Mouse (Mus musculus): ENCODE data around the gene Cpeb2. TPM values are rescaled to one million over a fixed set of nuclear protein-coding genes. Genes with fewer than 3 reads are reported as not detected.

Gene Cpeb2
- total and polyA plus RNA-seq, 3 experiments = 0.25 to 1.0 (median 0.52) TPM

GRCm38 (mm10) chr5:43226160-43226559 is 6.8 kb upstream of the Cpeb2 start:
- DNase-seq (ENCODE audit: extremely low read depth) = no peak
- Histone ChIP-seq H3K27ac (ENCODE audit: insufficient read depth, low read depth) (no peak overlapping the region), H3K4me2 (ENCODE audit: insufficient read depth, low read depth, poor library complexity, severe bottlenecking) (no peak overlapping the region), H3K36me3 (replicated peaks in 1 of 2; ENCODE audit: control insufficient read depth in 1 of 2, insufficient read depth in 1 of 2, low read length in 1 of 2) (no peaks in the 10 kb centered on the region), H3K4me1 (ENCODE audit: control insufficient read depth in 1 of 2, insufficient read depth in 2 of 2) (peaks cover 0 to 4% of the 10 kb centered on the region in 2 experiments; a peak in 1 of 4 replicates), H3K4me3 (replicated peaks in 1 of 3; ENCODE audit: low read depth in 2 of 3, low read length in 2 of 3, poor library complexity in 1 of 3) (no peak overlapping the region), H3K27me3 (replicated peaks) (no peaks in the 10 kb centered on the region), H3K9me3 (replicated peaks; ENCODE audit: low read length) (no peaks in the 10 kb centered on the region), H3K79me2 (replicated peaks; ENCODE audit: control insufficient read depth, extremely low read depth, insufficient read depth, poor library complexity, severe bottlenecking) (no peaks in the 10 kb centered on the region), H3K9ac (ENCODE audit: insufficient read depth, low read depth) (no peak overlapping the region)
- dilution Hi-C loops (cut with MboI; ENCODE audit: extremely low pct_ligation_motif_present, extremely low pct_unique_long_range_greater_than_20kb, low sequenced_read_pairs) (no loop called here), in situ Hi-C loops (cut with MboI; ENCODE audit: low pct_ligation_motif_present, low pct_unique_long_range_greater_than_20kb, low sequenced_read_pairs) (loop anchor here (25.0 kb wide), 1 partner anchor 136 kb away; no protein-coding TSS in a partner anchor)
- TF ChIP-seq CHD2 (IDR thresholded peaks at IDR 0.05; ENCODE audit: low read length) (no peak), HCFC1 (IDR thresholded peaks at IDR 0.05; ENCODE audit: low read depth, low read length) (no peak), IRF4 (IDR thresholded peaks at IDR 0.05; ENCODE audit: low read depth, low read length) (no peak), POLR2A (IDR thresholded peaks at IDR 0.05; ENCODE audit: low read depth, low read length) (no peak), ELF1 (IDR thresholded peaks at IDR 0.05; ENCODE audit: low read depth, low read length) (no peak), NRF1 (IDR thresholded peaks at IDR 0.05; ENCODE audit: low read depth, low read length) (no peak), TCF12 (IDR thresholded peaks at IDR 0.05; ENCODE audit: low read depth, low read length) (no peak), MAX (IDR thresholded peaks at IDR 0.05; ENCODE audit: low read length) (no peak), KAT2A (IDR thresholded peaks at IDR 0.05; ENCODE audit: insufficient replicate concordance, low read length) (no peak), GABPA (IDR thresholded peaks at IDR 0.05; ENCODE audit: insufficient replicate concordance, low read depth, low read length) (no peak), PAX5 (IDR thresholded peaks at IDR 0.05; ENCODE audit: low read length) (no peak), ETS1 (conservative IDR thresholded peaks at IDR 0.05; ENCODE audit: low read depth, low read length) (no peak)

- Histone ChIP-seq H3K4me3 (replicated peaks in 1 of 3; ENCODE audit: low read depth in 2 of 3, low read length in 2 of 3, poor library complexity in 1 of 3) (no peak overlapping the region), H3K27ac (ENCODE audit: insufficient read depth, low read depth) (no peak overlapping the region), H3K27me3 (replicated peaks) (peaks cover 4% of the 10 kb centered on the region), H3K36me3 (replicated peaks in 1 of 2; ENCODE audit: control insufficient read depth in 1 of 2, insufficient read depth in 1 of 2, low read length in 1 of 2) (no peaks in the 10 kb centered on the region), H3K79me2 (replicated peaks; ENCODE audit: control insufficient read depth, extremely low read depth, insufficient read depth, poor library complexity, severe bottlenecking) (no peaks in the 10 kb centered on the region), H3K4me1 (ENCODE audit: control insufficient read depth in 1 of 2, insufficient read depth in 2 of 2) (peaks cover 0 to 8% of the 10 kb centered on the region in 2 experiments; a peak in 2 of 4 replicates), H3K9me3 (replicated peaks; ENCODE audit: low read length) (no peaks in the 10 kb centered on the region), H3K9ac (ENCODE audit: insufficient read depth, low read depth) (no peak overlapping the region), H3K4me2 (ENCODE audit: insufficient read depth, low read depth, poor library complexity, severe bottlenecking) (no peak overlapping the region)
- dilution Hi-C loops (cut with MboI; ENCODE audit: extremely low pct_ligation_motif_present, extremely low pct_unique_long_range_greater_than_20kb, low sequenced_read_pairs) (no loop called here), in situ Hi-C loops (cut with MboI; ENCODE audit: low pct_ligation_motif_present, low pct_unique_long_range_greater_than_20kb, low sequenced_read_pairs) (loop anchor here (25.0 kb wide), 1 partner anchor 135 kb away; no protein-coding TSS in a partner anchor)
- TF ChIP-seq MAX (IDR thresholded peaks at IDR 0.05; ENCODE audit: low read length) (no peak), EP300 (IDR thresholded peaks at IDR 0.05; ENCODE audit: low read length) (no peak), MEF2A (IDR thresholded peaks at IDR 0.05; ENCODE audit: borderline replicate concordance, low read depth, low read length) (no peak), MYC (IDR thresholded peaks at IDR 0.05; ENCODE audit: low read depth, low read length) (no peak), CTCF (conservative IDR thresholded peaks at IDR 0.05 in 1 of 2, IDR thresholded peaks at IDR 0.05 in 1 of 2; ENCODE audit: low read depth in 2 of 2, low read length in 2 of 2) (no peak), SIN3A (IDR thresholded peaks at IDR 0.05; ENCODE audit: low read length) (no peak), RCOR1 (conservative IDR thresholded peaks at IDR 0.05; ENCODE audit: low read depth, low read length) (no peak), KAT2A (IDR thresholded peaks at IDR 0.05; ENCODE audit: insufficient replicate concordance, low read length) (no peak), TBP (conservative IDR thresholded peaks at IDR 0.05; ENCODE audit: low read depth, low read length) (no peak), POLR2AphosphoS2 (IDR thresholded peaks at IDR 0.05; ENCODE audit: low read depth, low read length) (no peak)
- no peak for DNase-seq (ENCODE audit: extremely low read depth)
Observed at GRCm38 (mm10) chr5:43227607-43228006, 5.4 kb upstream of the Cpeb2 start.
